Mouse (Mus musculus) CD8-positive naive resting alpha-beta T cell, adult 2 months (primary cell): Measurements from ENCODE around the gene Il18rap.
"Not testable (repeated sequence)": the region's sequence is repeated elsewhere in the genome, so short reads cannot be mapped to it uniquely, and the experiment has no call there.

Experiments
- DNase-seq, 2 experiments: peaks; one replicate each; pipeline ENCODE4 v3.0.0; 2022; ENCODE audit warnings: low read depth in 2 of 2, low spot score in 2 of 2

Gene Il18rap

GRCm38 (mm10) chr1:40544650-40545049 lies 29.5 kb downstream of the Il18rap start:
- peak; percentile 64 to 73 for DNase-seq

GRCm38 (mm10) chr1:40546645-40547044 lies 31.5 kb downstream of the Il18rap start:
- DNase-seq = no peak

GRCm38 (mm10) chr1:40547064-40547572 lies 32.0 kb downstream of the Il18rap start:
- DNase-seq = no peak

- DNase-seq = no peak
Observed at GRCm38 (mm10) chr1:40547762-40548161, 32.6 kb downstream of the Il18rap start.

GRCm38 (mm10) chr1:40569374-40569773 lies 54.2 kb downstream of the Il18rap start:
- DNase-seq = no peak

GRCm38 (mm10) chr1:40579784-40580183 lies 64.6 kb downstream of the Il18rap start, which contains the start of gene Slc9a4:
Slc9a4 (plus strand) TSS chr1:40580081.
- DNase-seq = peak in 1 of 2 experiments; percentile 10

GRCm38 (mm10) chr1:40580269-40580668 lies 65.1 kb downstream of the Il18rap start:
- DNase-seq = no peak

GRCm38 (mm10) chr1:40586776-40587175 lies 71.6 kb downstream of the Il18rap start:
- DNase-seq = no peak

- no peak for DNase-seq
Observed at GRCm38 (mm10) chr1:40590931-40591330, 75.8 kb downstream of the Il18rap start.

GRCm38 (mm10) chr1:40597822-40598221 lies 82.7 kb downstream of the Il18rap start:
- no peak for DNase-seq

- not testable (repeated sequence) for DNase-seq
Observed at GRCm38 (mm10) chr1:40599661-40600060, 84.5 kb downstream of the Il18rap start.

GRCm38 (mm10) chr1:40600394-40601327 lies 85.5 kb downstream of the Il18rap start:
- no peak for DNase-seq
